Mouse (Mus musculus) bone marrow, adult 2 months (tissue): ENCODE results near the gene Osbp. TPM values are rescaled to one million over a fixed set of nuclear protein-coding genes. Genes with fewer than 3 reads are reported as not detected.

Experiments
- H3K27ac ChIP-seq: fragments of 200-500 bp; 2 replicates; pipeline ENCODE4 v1.5.1; 2012; ENCODE audit warnings: low read depth, mild to moderate bottlenecking, control low read depth, inconsistent platforms, low read length; ENCODE audit not compliant: control insufficient read depth, poor library complexity, insufficient read depth
- H3K4me1 ChIP-seq: fragments of 200-500 bp; 2 replicates; pipeline ENCODE4 v1.6.1; 2011; ENCODE audit warnings: low read length; ENCODE audit not compliant: control insufficient read depth, insufficient read depth
- H3K4me3 ChIP-seq: fragments of 200-500 bp; replicated peaks from 2 replicates; pipeline ENCODE3; 2011; ENCODE audit warnings: mild to moderate bottlenecking, low read depth, low read length, control low read depth; ENCODE audit not compliant: control insufficient read depth
- CTCF ChIP-seq: fragments of 200-500 bp; IDR thresholded peaks from 2 replicates; pipeline ENCODE4 v1.5.1; 2011; ENCODE audit warnings: low read length, control low read depth; ENCODE audit not compliant: control insufficient read depth, insufficient read depth
- POLR2A ChIP-seq: fragments of 200-500 bp; IDR thresholded peaks from 2 replicates; pipeline ENCODE4 v1.6.1; 2011; ENCODE audit warnings: low read depth, mild to moderate bottlenecking, control low read depth, low read length, borderline replicate concordance; ENCODE audit not compliant: control insufficient read depth
- WGBS: fragments of 180-500 bp; shearing (Covaris S2); methylation state at CpG from one replicate; pipeline ENCODE4 v1.1.7; 2018; 5-methylcytosine and 5-hydroxymethylcytosine counted together
- polyA plus RNA-seq: library from polyadenylated mRNA; stranded (reverse); fragments of >200 nt; gene quantifications from 2 replicates; pipeline ENCODE4 v1.2.4, GENCODE M21; 2011; ENCODE audit warnings: low replicate concordance; ENCODE audit not compliant: missing spikeins, insufficient read depth, insufficient read length

Gene Osbp
- polyA plus RNA-seq, 1 experiment, result 15.7 TPM

GRCm38 (mm10) chr19:12005376-12006360, 39.9 kb downstream of the Osbp start:
- TF ChIP-seq CTCF (no peak), POLR2A (no peak)
- peaks cover 4% of the 10 kb centered on the region for H3K4me1 ChIP-seq
- H3K4me3 ChIP-seq, result peak overlapping the region; percentile 85
- under 1% methylated on average over 41 of the region's 41 CpGs for WGBS
- peak overlapping the region; percentile 66; the same call in 1 of the 2 replicates for H3K27ac ChIP-seq

- 13% methylated on average over 17 of the region's 17 CpGs for WGBS
- Histone ChIP-seq H3K4me1 (peaks cover 4% of the 10 kb centered on the region), H3K27ac (peak overlapping the region; percentile 31; the same call in 1 of the 2 replicates), H3K4me3 (peak overlapping the region; percentile 66)
- TF ChIP-seq CTCF, result no peak
- no peak for TF ChIP-seq POLR2A
Observed at GRCm38 (mm10) chr19:12006361-12006947, 40.7 kb downstream of the Osbp start.

- Histone ChIP-seq H3K4me1 (peaks cover 4% of the 10 kb centered on the region), H3K27ac (peak overlapping the region; percentile 19; the same call in 1 of the 2 replicates), H3K4me3 (peak overlapping the region; percentile 53)
- 20% methylated on average over 17 of the region's 17 CpGs for WGBS
- TF ChIP-seq POLR2A (no peak), CTCF (peak; percentile 44)
Observed at GRCm38 (mm10) chr19:12007105-12007931, 41.6 kb downstream of the Osbp start.

GRCm38 (mm10) chr19:12008410-12009380, 43.0 kb downstream of the Osbp start:
- no peak overlapping the region for H3K27ac ChIP-seq
- H3K4me1 ChIP-seq, result peaks cover 4% of the 10 kb centered on the region

GRCm38 (mm10) chr19:12009501-12010280, 44.0 kb downstream of the Osbp start:
- Histone ChIP-seq H3K27ac (peak overlapping the region; percentile 49), H3K4me3 (peak overlapping the region; percentile 73), H3K4me1 (peaks cover under 1% of the 10 kb centered on the region)
- TF ChIP-seq POLR2A (no peak), CTCF (no peak)
- WGBS, result 2% methylated on average over 24 of the region's 24 CpGs

More at GRCm38 (mm10) chr19:12008410-12009380, 43.0 kb downstream of the Osbp start:
- H3K4me3 ChIP-seq, result no peak overlapping the region
- 60% methylated on average over 17 of the region's 17 CpGs for WGBS
- TF ChIP-seq POLR2A (no peak), CTCF (no peak)

- peak overlapping the region; percentile 73 for H3K4me3 ChIP-seq
- H3K27ac ChIP-seq, result peak overlapping the region; percentile 49
- no peaks in the 10 kb centered on the region; the same call in 1 of the 2 replicates for H3K4me1 ChIP-seq
- under 1% methylated on average over 24 of the region's 24 CpGs for WGBS
- no peak for TF ChIP-seq CTCF
- peak; percentile 54; the same call in 1 of the 2 replicates for TF ChIP-seq POLR2A
Observed at GRCm38 (mm10) chr19:12010281-12010771, 44.6 kb downstream of the Osbp start.
